11 mouse cellular contexts compared by ENCODE assay signal in the genomic region with DNA sequence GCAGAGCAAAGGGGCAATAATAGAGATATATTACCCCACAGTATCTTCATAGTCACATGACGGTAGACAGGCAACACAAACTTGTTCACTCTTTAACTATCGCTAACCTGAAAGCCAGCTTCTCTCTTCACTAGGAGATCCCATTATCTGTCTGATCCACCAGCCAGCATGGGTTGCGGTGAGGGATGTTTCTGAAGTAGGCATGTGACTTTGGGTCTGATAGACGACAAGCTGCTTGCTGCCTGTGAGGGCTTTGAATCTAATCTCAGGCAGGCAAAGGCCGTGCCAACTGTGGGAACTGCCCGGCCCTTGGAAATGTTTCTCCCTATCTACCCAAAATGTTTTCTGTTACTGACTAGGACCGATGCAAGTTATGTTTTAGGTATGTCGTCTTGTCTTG. TPM values are rescaled to one million over a fixed set of nuclear protein-coding genes. Genes with fewer than 3 reads are reported as not detected.
DNase-seq lines count a peak whose midpoint lies in the region; ATAC-seq and TF ChIP-seq lines count a peak whose summit lies in the region.
"Had no signal": no experiment of that assay in that cellular context is flagged by ENCODE, and none has a peak within 500 bp of the region (broad histone marks: within the 10 kb centered on the region; RNA-seq: fewer than 3 reads in every experiment).

No protein-coding gene starts in this region.

- H3K9me3 ChIP-seq in hindbrain, embryonic 15.5 days: no peaks in the 10 kb centered on the region
- H3K9me3 ChIP-seq in hindbrain, embryonic 10.5 days: no peaks in the 10 kb centered on the region
- H3K9me3 ChIP-seq in stomach, embryonic 16.5 days (replicated peaks; ENCODE audit: control insufficient read depth, low read length): no peaks in the 10 kb centered on the region
- no peaks in the 10 kb centered on the region for H3K9me3 ChIP-seq in lung, postnatal 0 days (ENCODE audit: low read length)
- H3K9me3 ChIP-seq: limb, embryonic 12.5 days had no signal

- TF ChIP-seq CTCF in lung, postnatal 0 days (IDR thresholded peaks at IDR 0.05): no peak

- H3K4me1 ChIP-seq in hindbrain, embryonic 15.5 days (replicated peaks): peaks cover 14% of the 10 kb centered on the region; the same call in 1 of the 2 replicates
- H3K4me1 ChIP-seq in hindbrain, embryonic 10.5 days (replicated peaks): peaks cover 13% of the 10 kb centered on the region; the same call in 1 of the 2 replicates
- peaks cover 9% of the 10 kb centered on the region; the same call in 1 of the 2 replicates for H3K4me1 ChIP-seq in stomach, embryonic 16.5 days (ENCODE audit: control insufficient read depth, insufficient read depth, low read length)
- H3K4me1 ChIP-seq in lung, postnatal 0 days (ENCODE audit: insufficient read depth, low read depth, low read length): no peaks in the 10 kb centered on the region
- H3K4me1 ChIP-seq: limb, embryonic 12.5 days had no signal

- DNase-seq in hindbrain, embryonic 10.5 days (ENCODE audit: low spot score): no peak
- DNase-seq in spleen, adult 12 weeks (ENCODE audit: low spot score): peak; percentile 11
- no peak for DNase-seq in spleen, adult 18-20 months
- DNase-seq in heart, postnatal 4 days: peak; percentile 44
- no peak for DNase-seq in left cerebral cortex, adult 18-20 months (ENCODE audit: low spot score in 2 of 2)
- no peak for DNase-seq in lung, postnatal 0 days (ENCODE audit: low spot score)

- ATAC-seq in hindbrain, embryonic 15.5 days (ENCODE audit: low FRiP score, low read depth): no peak; the same call in 1 of the 2 replicates
- ATAC-seq in stomach, embryonic 16.5 days (ENCODE audit: insufficient read depth, low FRiP score): no peak
- no peak for ATAC-seq in lung, postnatal 0 days
- ATAC-seq: inflammation-experienced regulatory T-cells, adult 6 months had no signal

- no peaks in the 10 kb centered on the region for H3K27me3 ChIP-seq in hindbrain, embryonic 15.5 days
- H3K27me3 ChIP-seq in hindbrain, embryonic 10.5 days (ENCODE audit: insufficient read depth, poor library complexity, severe bottlenecking): peaks cover 4% of the 10 kb centered on the region
- H3K27me3 ChIP-seq in stomach, embryonic 16.5 days (ENCODE audit: control insufficient read depth, insufficient read depth, low read length): no peaks in the 10 kb centered on the region
- no peaks in the 10 kb centered on the region for H3K27me3 ChIP-seq in lung, postnatal 0 days (replicated peaks; ENCODE audit: insufficient read depth, low read length)

- WGBS in hindbrain, embryonic 15.5 days: 89% methylated on average over 8 of the region's 8 CpGs
- 89% methylated on average over 8 of the region's 8 CpGs for WGBS in hindbrain, embryonic 10.5 days
- 76% methylated on average over 8 of the region's 8 CpGs for WGBS in stomach, embryonic 16.5 days
- 73% methylated on average over 8 of the region's 8 CpGs for WGBS in lung, postnatal 0 days

- no peak overlapping the region for H3K9ac ChIP-seq in hindbrain, embryonic 15.5 days
- H3K9ac ChIP-seq in stomach, embryonic 16.5 days (ENCODE audit: low read length): no peak overlapping the region
- no peak overlapping the region for H3K9ac ChIP-seq in lung, postnatal 0 days (replicated peaks; ENCODE audit: low read depth)

- H3K27ac ChIP-seq in hindbrain, embryonic 15.5 days (replicated peaks): no peak overlapping the region
- H3K27ac ChIP-seq in hindbrain, embryonic 10.5 days: no peak overlapping the region
- no peak overlapping the region for H3K27ac ChIP-seq in stomach, embryonic 16.5 days (ENCODE audit: low read length)
- H3K27ac ChIP-seq in lung, postnatal 0 days (ENCODE audit: low read length): no peak overlapping the region
- H3K27ac ChIP-seq: limb, embryonic 12.5 days had no signal

- no peak for TF ChIP-seq EP300 in lung, postnatal 0 days (IDR thresholded peaks at IDR 0.05)

- H3K4me2 ChIP-seq in hindbrain, embryonic 15.5 days: peak overlapping the region; percentile 72; the same call in 1 of the 2 replicates
- peak overlapping the region; percentile 74; the same call in 1 of the 2 replicates for H3K4me2 ChIP-seq in stomach, embryonic 16.5 days (ENCODE audit: low read depth, low read length)
- no peak overlapping the region for H3K4me2 ChIP-seq in lung, postnatal 0 days (replicated peaks; ENCODE audit: low read depth, low read length)

- H3K4me3 ChIP-seq in hindbrain, embryonic 15.5 days: peak overlapping the region; percentile 76; the same call in 1 of the 2 replicates
- no peak overlapping the region for H3K4me3 ChIP-seq in hindbrain, embryonic 10.5 days
- H3K4me3 ChIP-seq in stomach, embryonic 16.5 days (replicated peaks; ENCODE audit: low read length): no peak overlapping the region
- no peak overlapping the region for H3K4me3 ChIP-seq in lung, postnatal 0 days (ENCODE audit: low read depth, low read length)

- peaks cover 16% of the 10 kb centered on the region; the same call in 1 of the 2 replicates for H3K36me3 ChIP-seq in hindbrain, embryonic 15.5 days
- 0 out of 2 replicates have a peak, but pooled peaks cover 4% of the 10 kb centered on the region for H3K36me3 ChIP-seq in hindbrain, embryonic 10.5 days
- H3K36me3 ChIP-seq in stomach, embryonic 16.5 days (ENCODE audit: control insufficient read depth, insufficient read depth, low read length): 0 out of 2 replicates have a peak, but pooled peaks cover 2% of the 10 kb centered on the region
- H3K36me3 ChIP-seq in lung, postnatal 0 days (ENCODE audit: insufficient read depth, low read length): no peaks in the 10 kb centered on the region

RNA-seq across cellular contexts. Expression of gene Fuca2, which starts 3.0 kb away (rescaled TPM):
- 42.7 and 45.0 TPM in 2 replicates for polyA plus RNA-seq in hindbrain, embryonic 15.5 days (2015; fragmentation: Nextera tagmentation; extraction: Ambion mirVana)
- polyA plus RNA-seq in hindbrain, embryonic 10.5 days (2016; fragmentation: Nextera tagmentation; extraction: Ambion mirVana): 20.4 and 23.4 TPM in 2 replicates
- 100 to 1,000 TPM; 261 to 315 TPM for total RNA-seq in heart, postnatal 4 days (2021)
- 101 and 105 TPM in 2 replicates for polyA plus RNA-seq in stomach, embryonic 16.5 days (2015; fragmentation: Nextera tagmentation; extraction: Ambion mirVana)
- total RNA-seq in left cerebral cortex, adult 18-20 months (2021): 10 to 100 TPM; 41.8 to 46.0 TPM
- polyA plus RNA-seq in lung, postnatal 0 days (2015; fragmentation: Nextera tagmentation; extraction: Ambion mirVana): 95.6 and 103 TPM in 2 replicates

RNA-seq across cellular contexts. Expression of gene Phactr2, which starts 28.2 kb away (rescaled TPM):
- 7.7 and 8.8 TPM in 2 replicates for polyA plus RNA-seq in hindbrain, embryonic 15.5 days (2015; fragmentation: Nextera tagmentation; extraction: Ambion mirVana)
- 10.7 and 11.0 TPM in 2 replicates for polyA plus RNA-seq in hindbrain, embryonic 10.5 days (2016; fragmentation: Nextera tagmentation; extraction: Ambion mirVana)
- total RNA-seq in heart, postnatal 4 days (2021): 10 to 100 TPM; 78.3 to 79.5 TPM
- 24.3 and 26.4 TPM in 2 replicates for polyA plus RNA-seq in stomach, embryonic 16.5 days (2015; fragmentation: Nextera tagmentation; extraction: Ambion mirVana)
- total RNA-seq in left cerebral cortex, adult 18-20 months (2021): 10 to 100 TPM; 24.8 to 28.4 TPM
- polyA plus RNA-seq in lung, postnatal 0 days (2015; fragmentation: Nextera tagmentation; extraction: Ambion mirVana): 24.7 and 32.3 TPM in 2 replicates
- polyA plus RNA-seq: C2C12 had no signal

RNA-seq across cellular contexts. Expression of gene Adat2, which starts 50.3 kb away (rescaled TPM):
- polyA plus RNA-seq in hindbrain, embryonic 15.5 days (2015; fragmentation: Nextera tagmentation; extraction: Ambion mirVana): 1.9 and 2.1 TPM in 2 replicates
- polyA plus RNA-seq in hindbrain, embryonic 10.5 days (2016; fragmentation: Nextera tagmentation; extraction: Ambion mirVana): 4.2 and 5.3 TPM in 2 replicates
- 1 to 10 TPM; 4.3 to 5.0 TPM for total RNA-seq in heart, postnatal 4 days (2021)
- polyA plus RNA-seq in stomach, embryonic 16.5 days (2015; fragmentation: Nextera tagmentation; extraction: Ambion mirVana): 3.8 and 4.0 TPM in 2 replicates
- total RNA-seq in left cerebral cortex, adult 18-20 months (2021): 10 to 100 TPM in 1 of 2 experiments, 1 to 10 TPM in 1; 9.3 to 10.3 TPM
- polyA plus RNA-seq in lung, postnatal 0 days (2015; fragmentation: Nextera tagmentation; extraction: Ambion mirVana): 2.9 and 3.4 TPM in 2 replicates

RNA-seq across cellular contexts. Expression of gene Pex3, which starts 50.6 kb away (rescaled TPM):
- polyA plus RNA-seq in hindbrain, embryonic 15.5 days (2015; fragmentation: Nextera tagmentation; extraction: Ambion mirVana): 26.7 and 27.7 TPM in 2 replicates
- 15.6 and 19.6 TPM in 2 replicates for polyA plus RNA-seq in hindbrain, embryonic 10.5 days (2016; fragmentation: Nextera tagmentation; extraction: Ambion mirVana)
- total RNA-seq in heart, postnatal 4 days (2021): 10 to 100 TPM; 25.1 to 27.7 TPM
- 24.0 and 26.7 TPM in 2 replicates for polyA plus RNA-seq in stomach, embryonic 16.5 days (2015; fragmentation: Nextera tagmentation; extraction: Ambion mirVana)
- 10 to 100 TPM; 25.2 to 31.6 TPM for total RNA-seq in left cerebral cortex, adult 18-20 months (2021)
- polyA plus RNA-seq in lung, postnatal 0 days (2015; fragmentation: Nextera tagmentation; extraction: Ambion mirVana): 24.3 and 26.9 TPM in 2 replicates

Comparison
In these comparisons a context has a peak if more than half of its experiments do, and no peak if none do; other contexts are left out.
1. DNase-seq: peak in spleen, adult 12 weeks (single experiment) and heart, postnatal 4 days (single experiment); none in hindbrain, embryonic 10.5 days (single experiment), spleen, adult 18-20 months (0 of 2), left cerebral cortex, adult 18-20 months (0 of 2) and lung, postnatal 0 days (single experiment).